Mouse (Mus musculus): ENCODE data around the gene Glis1. TPM values are rescaled to one million over a fixed set of nuclear protein-coding genes. Genes with fewer than 3 reads are reported as not detected.

Glis1 gene
- 1 to 10 TPM; 4.8 to 4.9 TPM for total RNA-seq (2021)
- long read RNA-seq, experiment 1, partial matches to known transcripts: 0 of 3 reads
- long read RNA-seq, experiment 1, other reads (novel, unspliced or antisense): 3 of 3 reads
- long read RNA-seq, experiment 2, partial matches to known transcripts: 1 of 12 reads
- long read RNA-seq, experiment 2, other reads (novel, unspliced or antisense): 9 of 12 reads

- peak; percentile 44 to 61 for DNase-seq (ENCODE audit: low spot score in 2 of 2)
These were observed at the start of gene Glis1 for GRCm38 (mm10) chr4:107434356-107435237. Gene Glis1 (plus strand): TSS chr4:107434591.

- no peak for DNase-seq (ENCODE audit: low spot score in 2 of 2)
These were observed 47.4 kb upstream of the Glis1 start for GRCm38 (mm10) chr4:107387038-107387437.

GRCm38 (mm10) chr4:107387465-107387864, 46.9 kb upstream of the Glis1 start:
- DNase-seq (ENCODE audit: low spot score in 2 of 2): no peak

- DNase-seq (ENCODE audit: low spot score in 2 of 2): no peak
These were observed 46.1 kb upstream of the Glis1 start for GRCm38 (mm10) chr4:107388291-107388690.

GRCm38 (mm10) chr4:107389345-107389744, 45.0 kb upstream of the Glis1 start:
- no peak for DNase-seq (ENCODE audit: low spot score in 2 of 2)

GRCm38 (mm10) chr4:107393771-107394170, 40.6 kb upstream of the Glis1 start:
- no peak for DNase-seq (ENCODE audit: low spot score in 2 of 2)

- no peak for DNase-seq (ENCODE audit: low spot score in 2 of 2)
These were observed 14.2 kb upstream of the Glis1 start for GRCm38 (mm10) chr4:107420202-107420601.

- DNase-seq (ENCODE audit: low spot score in 2 of 2): no peak
These were observed 12.7 kb upstream of the Glis1 start for GRCm38 (mm10) chr4:107421711-107422110.

GRCm38 (mm10) chr4:107422176-107422575, 12.2 kb upstream of the Glis1 start:
- DNase-seq (ENCODE audit: low spot score in 2 of 2): peak in 1 of 2 experiments; percentile 31

- no peak for DNase-seq (ENCODE audit: low spot score in 2 of 2)
These were observed 8.8 kb upstream of the Glis1 start for GRCm38 (mm10) chr4:107425616-107426015.

- DNase-seq (ENCODE audit: low spot score in 2 of 2): no peak
These were observed 7.8 kb upstream of the Glis1 start for GRCm38 (mm10) chr4:107426631-107427030.

GRCm38 (mm10) chr4:107432717-107433116, 1.7 kb upstream of the Glis1 start:
- no peak for DNase-seq (ENCODE audit: low spot score in 2 of 2)

GRCm38 (mm10) chr4:107433998-107434355, 414 bp upstream of the Glis1 start:
- DNase-seq (ENCODE audit: low spot score in 2 of 2): no peak

- no peak for DNase-seq (ENCODE audit: low spot score in 2 of 2)
These were observed 1.0 kb downstream of the Glis1 start for GRCm38 (mm10) chr4:107435238-107435946.

GRCm38 (mm10) chr4:107436476-107436875, 2.1 kb downstream of the Glis1 start:
- no peak for DNase-seq (ENCODE audit: low spot score in 2 of 2)

- no peak for DNase-seq (ENCODE audit: low spot score in 2 of 2)
These were observed 4.3 kb downstream of the Glis1 start for GRCm38 (mm10) chr4:107438741-107439140.

- DNase-seq (ENCODE audit: low spot score in 2 of 2): no peak
These were observed 5.9 kb downstream of the Glis1 start for GRCm38 (mm10) chr4:107440306-107440705.

- DNase-seq (ENCODE audit: low spot score in 2 of 2): no peak
These were observed 7.9 kb downstream of the Glis1 start for GRCm38 (mm10) chr4:107442288-107442687.

- no peak for DNase-seq (ENCODE audit: low spot score in 2 of 2)
These were observed 8.6 kb downstream of the Glis1 start for GRCm38 (mm10) chr4:107442891-107443483.

GRCm38 (mm10) chr4:107443621-107444020, 9.2 kb downstream of the Glis1 start:
- DNase-seq (ENCODE audit: low spot score in 2 of 2): no peak

GRCm38 (mm10) chr4:107448481-107448880, 14.1 kb downstream of the Glis1 start:
- DNase-seq (ENCODE audit: low spot score in 2 of 2): no peak

- DNase-seq (ENCODE audit: low spot score in 2 of 2): no peak
These were observed 15.1 kb downstream of the Glis1 start for GRCm38 (mm10) chr4:107449519-107449918.
